Mouse (Mus musculus): Measurements from ENCODE around the gene Ip6k2.

Ip6k2 gene

GRCm38 (mm10) chr9:108782836-108783547 is 604 bp upstream of the Ip6k2 start:
- DNase-seq (ENCODE audit: low spot score), result no peak

- DNase-seq (ENCODE audit: low spot score), result no peak
These were observed 1.8 kb downstream of the Ip6k2 start for GRCm38 (mm10) chr9:108785416-108785815.

DNA sequence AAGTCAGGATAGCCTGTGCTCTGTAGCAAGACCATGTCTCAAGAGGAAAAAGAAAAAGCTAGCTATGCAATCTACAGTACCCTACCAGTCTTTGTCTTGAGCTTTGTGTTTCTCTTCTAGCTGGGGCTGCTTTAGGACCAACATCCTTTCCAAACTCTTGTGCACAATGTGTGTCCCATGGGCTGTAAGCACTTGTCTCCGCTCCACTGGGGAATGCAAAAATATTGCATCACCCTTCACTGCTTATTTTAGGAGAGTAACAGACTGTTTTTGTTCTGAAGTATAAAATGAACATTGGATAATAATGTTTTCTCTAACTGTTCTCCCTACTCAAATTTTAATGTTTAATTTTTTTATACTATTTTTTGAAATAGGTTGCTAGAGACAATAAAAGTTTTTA is 2.9 kb downstream of the Ip6k2 start:
- DNase-seq (ENCODE audit: low spot score), result no peak

DNA sequence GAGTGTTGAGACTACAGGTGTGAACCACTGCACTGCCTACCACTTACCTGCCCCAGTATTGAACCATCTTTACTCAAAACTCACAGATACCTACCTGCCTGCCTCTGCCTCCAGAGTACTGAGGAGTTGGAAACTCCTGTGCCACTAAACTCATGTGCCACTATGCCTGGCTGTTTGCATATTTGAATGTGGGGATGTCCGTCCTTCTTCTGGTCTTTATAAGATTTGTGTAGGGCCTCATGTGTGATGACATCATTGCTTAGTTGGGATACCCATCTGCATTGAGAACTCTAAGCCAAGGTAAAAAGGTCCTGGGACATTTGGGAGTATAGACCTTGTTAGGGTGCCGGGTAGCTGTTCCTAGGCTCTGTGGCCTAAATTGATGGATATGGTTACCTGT is 3.5 kb downstream of the Ip6k2 start:
- no peak for DNase-seq (ENCODE audit: low spot score)

DNA sequence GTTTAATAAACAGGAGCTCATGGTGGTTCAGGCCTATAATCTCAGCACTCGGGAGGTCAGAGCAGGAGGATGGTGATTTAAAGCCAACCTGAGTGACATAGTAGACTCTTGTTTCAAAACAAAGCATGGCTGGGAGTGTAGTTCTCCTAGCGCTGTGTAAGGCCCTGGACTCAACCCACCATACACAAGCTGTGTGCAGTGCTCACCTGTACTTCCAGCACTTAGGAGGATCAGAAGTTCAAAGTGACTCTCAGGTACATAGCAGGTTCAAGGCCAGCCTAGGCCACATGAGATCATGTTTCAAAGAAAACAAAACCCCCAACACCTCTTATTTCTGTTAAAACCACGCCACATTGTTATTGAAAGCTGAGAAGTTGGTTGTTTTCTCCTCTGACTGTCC is 5.1 kb downstream of the Ip6k2 start:
- no peak for DNase-seq (ENCODE audit: low spot score)

DNA sequence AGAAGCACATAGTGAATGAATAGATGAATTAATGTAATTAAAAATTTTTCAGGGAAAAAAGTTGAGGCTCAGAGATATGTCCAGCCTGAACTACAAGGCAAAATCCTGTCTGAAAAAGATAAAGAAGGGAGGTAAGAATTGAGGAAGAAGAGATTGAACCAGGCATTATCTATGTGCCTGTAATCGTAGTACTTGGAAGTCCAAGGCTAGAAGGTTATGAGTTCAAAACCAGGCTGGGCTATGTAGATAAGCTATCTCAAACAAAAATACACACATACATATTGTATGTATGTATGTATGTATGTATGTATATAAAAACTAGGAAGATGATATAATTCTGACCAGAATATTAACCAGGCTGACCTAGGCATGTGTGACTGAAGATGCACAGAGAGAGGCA is 8.7 kb downstream of the Ip6k2 start:
- no peak for DNase-seq (ENCODE audit: low spot score)

DNA sequence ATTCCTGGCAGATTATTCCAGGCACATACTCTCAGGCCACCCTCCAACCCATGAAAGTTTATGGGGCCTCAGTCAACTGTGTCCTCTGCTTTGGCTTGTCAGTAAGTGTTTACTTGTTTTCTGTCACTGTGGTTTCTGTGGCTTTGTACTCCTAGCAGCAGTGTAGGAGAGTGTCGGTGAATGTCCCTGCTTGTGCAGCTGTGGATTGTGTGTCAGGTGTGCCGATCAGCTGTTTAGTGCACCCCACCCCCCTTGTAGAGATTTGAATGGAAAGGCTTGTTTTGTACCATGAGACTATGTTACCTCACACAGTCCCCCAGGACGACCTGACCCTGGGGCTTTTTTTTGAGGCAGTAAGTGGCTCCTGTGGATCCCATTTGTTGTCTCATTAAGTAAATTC is 9.1 kb downstream of the Ip6k2 start:
- DNase-seq (ENCODE audit: low spot score), result no peak

GRCm38 (mm10) chr9:108795281-108795680 is 11.7 kb downstream of the Ip6k2 start:
- DNase-seq (ENCODE audit: low spot score), result no peak

GRCm38 (mm10) chr9:108795762-108796161 is 12.2 kb downstream of the Ip6k2 start:
- no peak for DNase-seq (ENCODE audit: low spot score)

DNA sequence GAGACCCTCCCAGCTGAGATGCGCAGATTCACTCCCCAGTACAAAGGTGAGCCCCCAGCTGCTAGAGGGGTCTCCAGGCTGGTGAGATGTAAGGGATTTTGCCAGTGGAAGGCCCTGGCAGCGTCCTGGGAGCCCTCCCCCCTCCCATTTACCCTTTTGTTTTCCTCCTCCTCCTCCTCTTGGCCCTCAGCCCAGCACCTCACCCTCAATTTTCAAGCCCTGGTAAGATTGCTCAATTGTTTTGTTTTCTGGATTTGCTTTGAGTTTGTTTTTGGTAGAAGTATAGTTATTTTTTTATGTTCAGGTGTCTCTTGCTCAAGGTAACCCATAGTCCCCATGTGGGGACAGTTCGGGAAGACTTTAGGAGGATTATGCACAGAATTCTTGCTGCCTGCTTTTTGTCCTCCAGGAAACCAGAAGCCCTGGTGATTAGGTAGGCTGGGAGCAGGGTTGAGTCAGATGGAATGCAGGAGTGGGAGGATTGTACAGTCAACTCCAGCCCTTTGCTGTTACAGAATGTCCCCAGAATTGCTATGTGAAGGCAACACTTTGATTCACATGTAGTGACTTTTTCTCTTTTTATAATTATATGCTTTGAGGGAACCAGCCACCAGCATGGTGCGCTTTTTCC is 12.9 kb downstream of the Ip6k2 start:
- no peak for DNase-seq (ENCODE audit: low spot score)

DNA sequence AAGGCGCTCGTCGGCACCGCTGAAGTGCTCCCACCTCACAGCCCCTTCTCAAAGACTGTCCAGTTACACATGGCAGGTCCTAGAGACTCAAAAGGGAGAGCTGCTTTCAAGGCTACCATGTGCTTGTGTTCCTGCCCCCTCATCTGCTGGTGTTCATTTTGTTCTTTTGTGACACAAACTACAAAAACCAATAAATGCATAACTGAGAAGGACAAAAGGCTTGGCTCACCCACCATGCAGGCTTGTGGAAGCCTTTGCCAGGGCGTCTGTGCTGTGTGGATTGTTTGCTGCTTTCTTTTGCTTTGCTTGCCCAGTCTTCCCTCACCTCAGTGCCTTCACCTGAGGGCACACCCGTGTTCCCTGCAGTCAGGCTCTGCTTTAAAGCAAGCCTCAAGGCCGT is 13.9 kb downstream of the Ip6k2 start:
- no peak for DNase-seq (ENCODE audit: low spot score)

- DNase-seq (ENCODE audit: low spot score), result no peak
These were observed 15.0 kb downstream of the Ip6k2 start for GRCm38 (mm10) chr9:108798508-108799075.

DNA sequence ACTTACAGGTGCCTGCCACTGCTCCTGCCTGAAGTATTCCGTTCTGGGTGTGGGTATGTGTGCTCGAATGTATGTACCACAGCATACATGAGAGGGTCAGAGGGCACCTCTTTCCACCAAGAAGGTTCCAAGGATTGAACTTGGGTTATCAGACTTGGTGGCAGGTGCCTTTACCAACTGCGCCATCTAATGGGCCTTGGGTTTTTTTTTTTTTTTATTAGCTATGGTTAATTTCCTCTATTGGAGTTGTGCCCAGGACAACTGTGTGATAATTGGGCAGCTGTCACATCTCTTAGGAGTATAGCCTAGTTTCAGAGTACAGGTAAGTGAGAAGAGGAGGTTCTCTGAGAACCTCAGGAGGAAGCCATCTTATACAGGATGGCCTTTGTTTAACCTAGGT is 16.0 kb downstream of the Ip6k2 start:
- no peak for DNase-seq (ENCODE audit: low spot score)

DNA sequence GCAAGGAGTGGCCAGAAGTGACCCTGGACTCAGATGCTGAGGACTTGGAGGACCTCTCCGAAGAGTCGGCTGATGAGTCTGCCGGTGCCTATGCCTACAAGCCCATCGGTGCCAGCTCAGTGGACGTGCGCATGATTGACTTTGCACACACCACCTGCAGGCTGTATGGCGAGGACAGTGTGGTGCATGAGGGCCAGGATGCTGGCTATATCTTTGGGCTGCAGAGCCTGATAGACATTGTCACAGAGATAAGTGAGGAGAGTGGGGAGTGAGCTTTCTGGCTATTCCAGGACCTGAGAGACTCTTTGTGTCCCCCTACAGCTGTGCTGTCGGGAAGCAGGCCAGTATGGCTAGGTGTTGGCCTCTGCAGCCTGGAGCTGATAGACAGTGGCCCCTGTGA is 22.2 kb downstream of the Ip6k2 start:
- no peak for DNase-seq (ENCODE audit: low spot score)

DNA sequence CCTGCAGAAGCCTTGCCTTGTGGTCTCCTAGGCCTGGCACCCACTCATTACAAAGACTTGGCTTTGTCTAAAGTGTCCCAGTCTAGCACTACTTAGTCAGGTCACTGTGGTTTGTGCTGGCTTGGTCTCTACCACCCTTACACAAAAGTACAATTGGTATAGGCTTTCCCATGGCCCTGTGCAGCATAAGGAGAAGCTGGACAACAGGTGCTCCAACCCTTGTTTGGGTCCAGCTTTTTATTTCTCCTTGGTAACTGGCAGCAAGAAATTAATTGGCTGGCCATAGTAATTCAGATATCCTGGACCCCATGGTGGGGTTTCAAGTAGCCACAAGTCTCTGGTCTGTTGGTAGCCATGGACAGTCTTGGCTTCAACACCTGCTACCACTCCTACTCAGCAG is 22.8 kb downstream of the Ip6k2 start:
- DNase-seq (ENCODE audit: low spot score), result no peak

DNA sequence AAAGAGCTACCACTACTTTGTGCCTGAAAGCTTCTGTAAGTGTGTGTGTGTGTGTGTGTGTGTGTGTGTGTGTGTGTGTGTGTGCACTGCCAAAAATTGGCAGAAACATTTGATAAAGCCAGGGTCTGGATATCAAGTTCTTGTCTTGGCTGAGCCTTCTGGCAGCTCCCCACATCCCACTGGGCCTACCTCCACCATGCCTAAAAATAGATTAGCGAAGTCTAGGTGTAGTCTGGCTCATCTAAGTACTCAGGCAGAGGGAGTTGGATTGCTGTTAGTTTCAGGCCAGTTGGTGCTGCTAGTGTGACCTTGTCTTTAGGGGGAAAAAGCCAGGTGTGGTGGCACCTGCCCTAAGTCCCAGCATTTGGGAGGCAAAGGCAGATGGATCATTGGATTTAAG is 23.2 kb downstream of the Ip6k2 start:
- no peak for DNase-seq (ENCODE audit: low spot score)

- no peak for DNase-seq (ENCODE audit: low spot score)
These were observed 24.1 kb downstream of the Ip6k2 start for GRCm38 (mm10) chr9:108807674-108808073.

DNA sequence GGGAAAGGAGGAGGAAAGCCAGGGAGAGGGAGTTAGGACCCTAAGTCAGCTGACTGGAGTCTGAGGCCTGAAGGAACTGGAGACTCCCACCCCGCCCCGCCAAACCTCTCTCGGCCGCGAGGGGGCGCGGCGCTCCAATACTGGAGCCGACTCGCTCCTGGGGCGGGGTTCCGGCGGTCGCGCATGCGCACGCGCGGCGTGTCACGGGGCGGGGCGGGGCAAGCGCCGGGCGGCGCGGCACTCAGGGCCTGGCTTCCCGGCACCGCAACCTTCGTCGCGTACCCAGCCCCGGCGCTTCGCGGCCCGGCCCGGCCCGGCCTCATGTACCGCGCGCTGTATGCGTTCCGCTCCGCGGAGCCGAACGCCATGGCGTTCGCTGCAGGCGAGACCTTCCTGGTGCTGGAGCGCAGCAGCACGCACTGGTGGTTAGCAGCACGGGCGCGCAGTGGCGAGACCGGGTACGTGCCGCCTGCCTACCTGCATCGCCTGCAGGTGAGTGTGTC is 24.6 kb downstream of the Ip6k2 start, which contains the start of gene Nckipsd:
Nckipsd (plus strand) TSS at position 206 of the 503 bp plus-strand sequence.
- DNase-seq (ENCODE audit: low spot score), result peak; percentile 94

DNA sequence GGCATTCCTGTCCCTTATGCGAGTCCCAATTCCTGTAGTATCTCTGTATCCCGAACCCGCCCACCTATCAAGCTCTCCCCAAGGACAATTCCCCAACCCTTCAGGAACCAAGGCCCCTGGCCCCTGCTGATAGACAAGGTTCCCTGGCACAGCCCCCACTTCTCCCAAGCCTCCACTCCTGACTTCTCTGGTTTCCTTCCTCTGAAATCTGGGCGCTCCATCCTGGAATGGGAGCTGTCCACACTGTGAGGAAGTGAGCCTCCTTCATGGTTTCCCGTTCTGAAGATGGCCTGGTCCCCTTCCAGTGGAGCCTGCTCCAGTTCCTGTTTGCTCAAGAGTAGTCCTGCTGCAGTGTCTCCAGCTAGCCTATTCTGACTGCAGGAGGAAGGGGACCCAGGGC is 25.6 kb downstream of the Ip6k2 start:
- DNase-seq (ENCODE audit: low spot score), result no peak

GRCm38 (mm10) chr9:108809723-108810122 is 26.1 kb downstream of the Ip6k2 start:
- DNase-seq (ENCODE audit: low spot score), result no peak

- DNase-seq (ENCODE audit: low spot score), result no peak
These were observed 26.9 kb downstream of the Ip6k2 start for GRCm38 (mm10) chr9:108810516-108810915.

DNA sequence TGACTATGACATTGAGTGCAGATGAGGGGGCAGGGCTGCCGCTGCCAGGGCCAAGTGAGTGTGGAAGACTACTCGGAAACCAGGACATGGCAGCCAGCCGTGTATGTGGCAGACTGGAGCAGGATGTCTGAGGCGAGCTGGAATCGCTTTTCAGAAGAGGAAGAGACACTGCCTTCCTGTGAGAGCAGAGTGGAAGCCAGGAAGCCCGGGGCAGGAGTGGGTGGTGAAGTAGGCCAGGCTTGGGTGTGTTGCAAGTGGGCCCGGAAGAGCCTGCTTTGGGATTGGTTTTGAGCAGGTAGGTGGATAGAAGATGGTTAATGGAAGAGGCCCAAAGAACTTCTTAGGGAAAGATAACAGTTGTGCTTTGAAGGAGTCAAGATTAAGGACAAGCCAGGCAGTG is 32.0 kb downstream of the Ip6k2 start:
- DNase-seq (ENCODE audit: low spot score), result no peak

- no peak for DNase-seq (ENCODE audit: low spot score)
These were observed 35.9 kb downstream of the Ip6k2 start for GRCm38 (mm10) chr9:108819495-108819894.
